Mouse (Mus musculus) intestine, embryonic 14.5 days (tissue): ENCODE measurements around the gene Ndrg3. TPM values are rescaled to one million over a fixed set of nuclear protein-coding genes. Genes with fewer than 3 reads are reported as not detected.
"Not testable (repeated sequence)": the region's sequence is repeated elsewhere in the genome, so short reads cannot be mapped to it uniquely, and the experiment has no call there.

Experiments used
- ATAC-seq: fragments of 200-750 bp; cut with Nextera tagmentation; replicated peaks from 2 replicates; pipeline ENCODE4 v1.8.0; 2017; ENCODE audit warnings: low read depth, moderate number of reproducible peaks, moderate TSS enrichment, moderate library complexity; ENCODE audit not compliant: low FRiP score, low TSS enrichment
- DNase-seq: peaks from one replicate; pipeline ENCODE4 v3.0.0-alpha.2; 2018; ENCODE audit warnings: low spot score
- H3K27ac ChIP-seq: fragments of 300-500 bp; sonication (generic); 2 replicates; pipeline ENCODE4 v1.5.1; 2014; ENCODE audit warnings: low read depth, mild to moderate bottlenecking, control low read depth
- H3K27me3 ChIP-seq: fragments of 300-500 bp; sonication (generic); replicated peaks from 2 replicates; pipeline ENCODE4 v1.6.1; 2014; ENCODE audit warnings: low read length, control low read depth; ENCODE audit not compliant: control insufficient read depth, insufficient read depth
- H3K36me3 ChIP-seq: fragments of 300-500 bp; sonication (generic); 2 replicates; pipeline ENCODE4 v1.6.1; 2014; ENCODE audit warnings: low read length, control low read depth; ENCODE audit not compliant: control insufficient read depth, insufficient read depth
- H3K4me1 ChIP-seq: fragments of 300-500 bp; sonication (generic); replicated peaks from 2 replicates; pipeline ENCODE4 v1.6.1; 2014; ENCODE audit warnings: low read length, control low read depth, mixed read lengths; ENCODE audit not compliant: control insufficient read depth, insufficient read depth
- H3K4me2 ChIP-seq: fragments of 300-500 bp; sonication (generic); 2 replicates; pipeline ENCODE4 v1.6.1; 2014; ENCODE audit warnings: low read length
- H3K4me3 ChIP-seq: fragments of 300-500 bp; sonication (generic); 2 replicates; pipeline ENCODE4 v1.5.1; 2014; ENCODE audit warnings: low read depth, low read length, control low read depth, mixed read lengths
- H3K9ac ChIP-seq: fragments of 300-500 bp; sonication (generic); 2 replicates; pipeline ENCODE4 v1.6.1; 2014; ENCODE audit warnings: mild to moderate bottlenecking, low read length
- H3K9me3 ChIP-seq: fragments of 300-500 bp; sonication (generic); 2 replicates; pipeline ENCODE4 v1.6.1; 2016; ENCODE audit warnings: low read length, control low read depth; ENCODE audit not compliant: control insufficient read depth
- WGBS: fragments of 180-500 bp; shearing (Covaris S2); extraction: QIAGEN DNeasy Blood & Tissue Kit; methylation state at CpG from one replicate; pipeline ENCODE4 v1.1.7; 2014; 5-methylcytosine and 5-hydroxymethylcytosine counted together
- polyA plus RNA-seq: library from polyadenylated mRNA; unstranded; fragments of >200 nt; fragmentation: Nextera tagmentation; extraction: Ambion mirVana; gene quantifications from 2 replicates; pipeline ENCODE4 v1.2.1, GENCODE M21; 2014

The Ndrg3 gene
- polyA plus RNA-seq, 1 experiment from 2014 or later: 36.7 TPM

GRCm38 (mm10) chr2:156963891-156964290 lies 28.0 kb downstream of the Ndrg3 start:
- DNase-seq (no peak), ATAC-seq (no peak)
- no peak overlapping the region for H3K9ac ChIP-seq
- no peak overlapping the region for H3K4me3 ChIP-seq
- H3K4me1 ChIP-seq: no peaks in the 10 kb centered on the region
- no peaks in the 10 kb centered on the region for H3K36me3 ChIP-seq
- no peak overlapping the region for H3K27ac ChIP-seq
- no peaks in the 10 kb centered on the region for H3K9me3 ChIP-seq
- no peaks in the 10 kb centered on the region for H3K27me3 ChIP-seq
- 85% methylated on average over 7 of the region's 7 CpGs for WGBS
- no peak overlapping the region for H3K4me2 ChIP-seq

- H3K36me3 ChIP-seq: no peaks in the 10 kb centered on the region
- H3K27ac ChIP-seq: no peak overlapping the region
- no peak overlapping the region for H3K4me3 ChIP-seq
- ATAC-seq (no peak), DNase-seq (no peak)
- no peaks in the 10 kb centered on the region for H3K27me3 ChIP-seq
- H3K9me3 ChIP-seq: no peaks in the 10 kb centered on the region
- no peaks in the 10 kb centered on the region for H3K4me1 ChIP-seq
- 93% methylated on average over 9 of the region's 9 CpGs for WGBS
- H3K9ac ChIP-seq: no peak overlapping the region
- H3K4me2 ChIP-seq: no peak overlapping the region
Observed at GRCm38 (mm10) chr2:156958496-156959252, 33.2 kb downstream of the Ndrg3 start.

- no peak overlapping the region for H3K9ac ChIP-seq
- H3K4me1 ChIP-seq: no peaks in the 10 kb centered on the region
- no peak overlapping the region for H3K4me2 ChIP-seq
- DNase-seq: no peak
- no peak overlapping the region for H3K27ac ChIP-seq
- no peaks in the 10 kb centered on the region for H3K27me3 ChIP-seq
- no peak overlapping the region for H3K4me3 ChIP-seq
- ATAC-seq: no peak
- no peaks in the 10 kb centered on the region for H3K36me3 ChIP-seq
- WGBS: 97% methylated on average over 2 of the region's 2 CpGs
- no peaks in the 10 kb centered on the region for H3K9me3 ChIP-seq
Observed at GRCm38 (mm10) chr2:156957035-156957434, 34.8 kb downstream of the Ndrg3 start.

- DNase-seq: no peak
Observed at GRCm38 (mm10) chr2:156956306-156956705, 35.5 kb downstream of the Ndrg3 start.

DNA sequence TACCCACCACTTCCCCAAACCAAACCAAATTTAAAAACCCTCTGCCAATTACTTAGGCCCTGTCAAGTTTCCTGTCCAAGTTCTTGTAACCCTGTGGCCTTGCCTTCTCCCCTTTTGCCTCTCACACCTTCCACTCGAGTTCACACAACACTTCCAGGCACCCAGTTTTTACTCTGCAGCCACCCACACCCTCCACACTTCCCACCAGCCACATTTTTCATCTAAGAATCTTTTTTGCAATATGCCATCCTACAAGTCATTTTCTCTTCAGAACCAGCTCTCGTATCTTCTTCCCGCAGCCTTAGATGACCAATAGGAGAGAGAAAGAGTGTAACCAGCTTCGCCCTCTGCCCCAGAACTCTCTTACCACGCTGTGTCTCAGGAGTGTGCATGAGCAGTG lies 37.4 kb downstream of the Ndrg3 start:
- no peaks in the 10 kb centered on the region for H3K4me1 ChIP-seq
- 87% methylated on average over 5 of the region's 5 CpGs for WGBS
- H3K27me3 ChIP-seq: no peaks in the 10 kb centered on the region
- no peak overlapping the region for H3K9ac ChIP-seq
- no peaks in the 10 kb centered on the region for H3K9me3 ChIP-seq
- DNase-seq: no peak
- H3K36me3 ChIP-seq: no peaks in the 10 kb centered on the region
- ATAC-seq: no peak
- no peak overlapping the region for H3K4me3 ChIP-seq
- no peak overlapping the region for H3K4me2 ChIP-seq
- H3K27ac ChIP-seq: no peak overlapping the region

More at GRCm38 (mm10) chr2:156956306-156956705, 35.5 kb downstream of the Ndrg3 start:
- Histone ChIP-seq H3K4me3 (no peak overlapping the region), H3K27ac (no peak overlapping the region), H3K9me3 (no peaks in the 10 kb centered on the region), H3K4me1 (no peaks in the 10 kb centered on the region), H3K36me3 (no peaks in the 10 kb centered on the region), H3K9ac (no peak overlapping the region), H3K27me3 (no peaks in the 10 kb centered on the region), H3K4me2 (no peak overlapping the region)
- WGBS: 78% methylated on average over 7 of the region's 7 CpGs
- no peak for ATAC-seq

DNA sequence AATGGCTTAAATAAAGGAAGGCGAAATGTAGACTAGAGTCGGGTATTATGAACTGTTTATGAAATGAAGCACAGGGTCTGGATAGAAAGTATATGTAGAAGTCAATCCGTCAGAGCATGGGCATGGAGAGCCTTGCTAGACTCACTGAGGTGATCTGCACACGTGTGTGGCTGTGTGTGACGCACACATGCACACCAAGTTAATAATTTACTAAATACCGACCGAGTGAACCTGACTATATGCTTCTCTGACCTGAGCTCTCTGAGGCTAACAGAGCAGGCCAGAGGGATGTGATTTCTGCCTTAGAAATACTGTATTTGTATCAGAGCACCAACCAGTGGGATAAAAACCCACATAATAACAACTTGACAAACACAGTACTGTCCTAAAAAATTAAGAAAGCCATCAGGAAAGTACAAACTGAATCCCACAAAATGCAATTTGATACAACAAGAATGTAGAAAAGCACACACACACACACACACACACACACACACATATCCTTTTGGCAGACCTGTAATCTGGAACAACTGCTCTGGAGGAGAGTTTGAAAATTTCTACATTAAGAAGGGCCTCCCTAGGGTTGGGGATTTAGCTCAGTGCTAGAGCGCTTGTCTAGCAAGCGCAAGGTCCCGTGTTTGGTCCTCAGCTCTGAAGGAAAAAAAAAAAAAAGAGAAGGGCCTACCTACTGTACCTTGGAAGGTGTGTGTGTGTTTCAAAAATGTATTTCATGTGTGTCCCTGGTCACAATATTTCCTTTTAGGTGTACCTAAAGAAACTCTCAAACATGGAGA lies 40.4 kb downstream of the Ndrg3 start:
- WGBS: 80% methylated on average over 10 of the region's 10 CpGs
- DNase-seq (no peak), ATAC-seq (peak; percentile 87)
- Histone ChIP-seq H3K36me3 (0 out of 2 replicates have a peak, but pooled peaks cover 4% of the 10 kb centered on the region), H3K4me3 (no peak overlapping the region), H3K4me1 (no peaks in the 10 kb centered on the region), H3K27ac (no peak overlapping the region), H3K9ac (no peak overlapping the region), H3K27me3 (no peaks in the 10 kb centered on the region), H3K9me3 (no peaks in the 10 kb centered on the region), H3K4me2 (no peak overlapping the region)

DNA sequence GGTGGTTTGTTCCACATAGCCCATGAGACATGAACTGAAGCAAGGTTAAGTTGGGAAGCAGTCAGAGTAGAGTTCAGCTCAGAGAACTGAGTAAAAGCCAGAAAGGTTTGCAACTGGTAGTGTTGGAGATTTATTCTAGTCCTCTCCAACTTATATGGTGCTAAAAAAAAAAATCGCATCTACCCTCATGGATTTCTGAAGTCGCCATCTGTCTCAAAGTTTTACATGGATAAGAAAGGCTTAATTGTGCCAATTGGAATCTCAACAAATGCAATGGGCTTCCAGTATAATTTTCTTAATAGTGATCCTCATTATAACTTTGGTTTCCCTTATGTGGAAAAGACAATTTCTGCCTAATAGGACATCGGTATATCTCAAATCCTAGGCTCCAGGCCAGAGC lies 41.0 kb downstream of the Ndrg3 start:
- no peaks in the 10 kb centered on the region for H3K4me1 ChIP-seq
- no peak overlapping the region for H3K9ac ChIP-seq
- no peak overlapping the region for H3K4me2 ChIP-seq
- 91% methylated on average over 3 of the region's 3 CpGs for WGBS
- ATAC-seq (no peak), DNase-seq (no peak)
- no peaks in the 10 kb centered on the region for H3K27me3 ChIP-seq
- no peak overlapping the region for H3K27ac ChIP-seq
- H3K9me3 ChIP-seq: no peaks in the 10 kb centered on the region
- no peak overlapping the region for H3K4me3 ChIP-seq
- H3K36me3 ChIP-seq: peaks cover 6% of the 10 kb centered on the region; the same call in 1 of the 2 replicates

- H3K9ac ChIP-seq, H3K4me3 ChIP-seq, H3K27me3 ChIP-seq, H3K4me2 ChIP-seq, H3K4me1 ChIP-seq, ATAC-seq, H3K9me3 ChIP-seq, DNase-seq, H3K27ac ChIP-seq: not testable (repeated sequence)
- H3K36me3 ChIP-seq: peaks cover 33% of the 10 kb centered on the region; the same call in 1 of the 2 replicates
- 72% methylated on average over 9 of the region's 9 CpGs for WGBS
Observed at GRCm38 (mm10) chr2:156941523-156941922, 50.3 kb downstream of the Ndrg3 start.
